Mouse (Mus musculus) megakaryocyte, adult 5-6 weeks (primary cell): ENCODE data around the gene Tmem273. TPM values are rescaled to one million over a fixed set of nuclear protein-coding genes. Genes with fewer than 3 reads are reported as not detected.

Experiments
- ATAC-seq: 2 replicates; pipeline ENCODE4 v1.8.0; 2016; ENCODE audit warnings: mild to moderate bottlenecking, inconsistent platforms; ENCODE audit not compliant: poor library complexity, severe bottlenecking
- total RNA-seq, 2 experiments: library from RNA; stranded (forward) in 1 of 2; stranded (reverse) in 1 of 2; fragments of 153-499, 151-499 nt in 1 of 2; fragments of 221-1000, 200-1000 nt in 1 of 2; gene quantifications; 2 replicates each; pipeline versions ENCODE4 v1.2.3 to v1.2.4; 2015 to 2017

Gene Tmem273
- total RNA-seq, 2 experiments from 2014 or later, result 10.1 to 12.3 TPM

DNA sequence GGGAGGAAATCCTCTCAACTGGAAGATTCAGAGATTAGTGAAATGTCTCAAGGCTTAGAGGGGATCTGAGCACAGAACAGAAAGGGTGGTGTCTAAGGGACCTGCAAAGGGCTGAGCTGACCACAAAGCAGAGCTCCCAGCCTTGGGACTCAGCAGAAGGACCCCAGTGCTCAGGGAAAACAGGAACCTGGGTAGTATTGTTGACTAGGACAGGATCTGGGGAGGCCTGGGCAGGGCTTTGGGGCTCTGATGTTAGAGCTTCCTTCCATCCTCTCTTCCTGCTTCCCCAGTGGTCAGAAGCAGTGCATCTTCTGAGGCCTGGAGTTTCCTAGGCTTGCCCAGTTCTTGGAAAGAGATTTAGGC is 15.9 kb downstream of the Tmem273 start:
- ATAC-seq, result peak; percentile 35

DNA sequence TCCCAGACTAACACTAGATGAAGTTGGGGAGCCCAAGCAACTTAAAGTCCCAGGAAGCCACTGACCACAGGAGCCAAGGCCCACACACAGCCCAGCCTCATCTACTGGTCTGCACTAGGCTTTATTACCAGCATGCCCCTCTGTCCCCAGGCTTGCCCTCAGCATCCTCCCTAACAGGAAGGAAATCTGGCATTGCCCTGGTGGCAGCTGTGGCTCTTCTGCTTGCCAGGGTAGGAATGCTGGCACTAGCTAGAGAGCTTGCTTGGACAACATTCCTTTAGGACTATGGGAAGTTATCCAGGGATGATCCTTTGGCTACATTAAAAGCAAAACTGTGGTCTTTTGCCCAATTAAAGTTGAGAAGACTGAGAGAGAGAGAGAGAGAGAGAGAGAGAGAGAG is 24.3 kb downstream of the Tmem273 start:
- no peak for ATAC-seq

DNA sequence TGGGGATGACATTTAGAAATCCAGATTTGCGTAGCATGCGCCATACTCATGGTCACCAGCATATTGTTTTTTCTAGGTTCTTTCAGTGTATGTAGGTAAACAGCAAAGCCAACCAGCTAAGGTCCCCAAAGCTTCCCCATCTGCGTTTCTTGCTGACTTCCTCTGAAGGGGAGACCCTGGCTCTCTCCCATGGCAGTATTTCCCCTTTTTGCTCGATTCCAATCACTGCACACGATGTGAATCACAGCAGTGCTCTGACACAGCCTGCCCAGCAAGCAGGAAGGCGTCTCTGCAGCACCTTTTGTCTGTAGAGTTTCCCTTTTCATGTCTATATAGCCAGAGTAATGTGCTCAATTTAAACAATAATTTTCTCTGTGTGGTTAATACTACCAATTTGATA is 26.7 kb downstream of the Tmem273 start:
- no peak for ATAC-seq

DNA sequence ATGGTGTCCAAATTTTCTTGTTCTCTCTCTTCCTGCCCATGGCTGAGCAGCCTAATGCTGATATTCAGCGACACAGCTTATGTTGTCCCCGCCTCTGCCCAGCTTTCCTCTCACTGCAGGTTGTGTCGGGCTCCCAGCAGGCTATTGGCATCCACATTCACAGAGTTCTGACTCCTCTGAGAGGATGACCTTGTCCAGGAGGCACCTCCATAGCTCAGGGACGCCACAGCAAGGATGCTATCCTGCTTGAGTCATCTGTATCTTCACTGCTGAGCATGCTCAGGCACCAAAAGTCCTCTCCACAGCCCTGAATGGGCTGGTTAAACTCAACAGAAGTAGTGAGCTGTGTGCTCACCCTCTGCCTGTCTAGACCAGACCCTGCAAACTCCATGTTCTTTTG is 29.2 kb downstream of the Tmem273 start:
- no peak for ATAC-seq

DNA sequence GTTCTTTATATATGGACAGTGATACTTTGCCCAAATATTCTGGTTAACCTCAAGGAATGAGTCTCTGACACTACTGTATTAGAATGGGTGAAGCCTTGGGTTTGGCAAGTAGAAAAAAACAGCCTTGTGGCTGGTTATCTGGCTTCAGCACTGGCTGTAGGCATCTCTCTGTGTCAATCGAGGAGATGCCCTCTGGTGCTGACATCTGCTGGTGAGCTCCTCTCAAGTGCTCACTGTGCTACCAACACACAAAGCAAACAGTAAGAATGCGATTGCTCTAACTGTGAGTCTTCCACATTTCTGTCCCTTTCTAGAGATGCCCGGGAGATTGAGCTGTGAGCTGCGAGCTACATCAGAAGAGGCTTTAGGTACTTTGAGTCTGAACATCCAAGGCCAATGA is 30.8 kb downstream of the Tmem273 start:
- no peak for ATAC-seq

DNA sequence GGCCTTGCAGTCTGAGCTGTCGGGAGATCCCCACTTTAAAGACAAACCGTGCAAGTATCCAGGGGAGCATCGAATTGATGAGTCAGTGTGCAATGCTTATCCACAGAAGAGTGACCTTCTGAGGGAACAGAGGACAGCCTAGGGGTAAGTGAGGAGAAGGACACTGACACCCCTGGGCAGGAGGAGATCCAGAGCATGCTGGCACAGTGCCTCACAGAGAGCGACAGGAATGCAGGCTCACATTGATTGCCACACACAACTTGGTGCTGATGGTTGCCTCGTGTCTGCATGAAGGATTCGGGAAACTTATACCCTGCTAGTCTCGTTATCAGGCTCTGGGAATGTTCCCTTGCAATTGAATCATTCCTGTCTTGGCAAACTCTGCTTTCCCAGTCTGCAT is 31.5 kb downstream of the Tmem273 start:
- ATAC-seq, result no peak

DNA sequence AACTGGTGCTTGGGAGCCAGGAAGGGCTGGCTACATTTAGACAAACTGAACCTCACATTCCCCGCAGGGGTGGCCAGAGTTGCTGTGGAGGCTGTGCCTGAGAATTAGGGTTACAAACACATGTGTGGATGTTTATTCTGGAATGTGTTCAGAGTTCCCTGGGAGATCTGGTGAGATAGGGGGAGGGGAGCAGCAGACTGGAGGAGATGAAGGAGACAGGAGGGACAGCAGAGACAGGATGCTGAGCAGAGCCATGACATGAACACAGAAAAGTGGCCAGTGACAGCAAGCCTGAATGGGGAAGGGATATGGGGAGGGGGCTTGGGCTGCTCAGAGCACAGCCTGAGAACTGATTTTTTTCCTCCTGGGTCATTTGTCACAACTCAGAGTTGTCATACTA is 33.5 kb downstream of the Tmem273 start:
- no peak for ATAC-seq

DNA sequence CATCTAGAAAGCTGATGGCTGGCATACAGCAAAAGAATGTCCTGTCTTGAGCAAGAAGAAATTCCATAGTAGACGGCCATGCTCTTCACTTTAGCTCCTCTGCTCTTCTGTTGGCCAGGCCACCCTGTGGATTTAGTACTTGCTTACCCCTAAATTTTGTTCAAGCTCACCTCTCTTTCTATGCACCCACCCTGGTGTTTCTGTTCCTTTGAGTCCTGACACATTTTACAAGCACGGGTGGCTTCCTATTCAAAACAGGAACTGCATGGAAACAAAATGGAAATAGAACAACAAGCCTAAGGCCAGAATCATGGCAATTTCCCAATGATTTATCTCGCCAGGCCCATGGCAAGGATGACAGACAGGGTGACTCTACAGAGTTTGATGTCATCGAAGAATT is 37.0 kb downstream of the Tmem273 start:
- ATAC-seq, result no peak

DNA sequence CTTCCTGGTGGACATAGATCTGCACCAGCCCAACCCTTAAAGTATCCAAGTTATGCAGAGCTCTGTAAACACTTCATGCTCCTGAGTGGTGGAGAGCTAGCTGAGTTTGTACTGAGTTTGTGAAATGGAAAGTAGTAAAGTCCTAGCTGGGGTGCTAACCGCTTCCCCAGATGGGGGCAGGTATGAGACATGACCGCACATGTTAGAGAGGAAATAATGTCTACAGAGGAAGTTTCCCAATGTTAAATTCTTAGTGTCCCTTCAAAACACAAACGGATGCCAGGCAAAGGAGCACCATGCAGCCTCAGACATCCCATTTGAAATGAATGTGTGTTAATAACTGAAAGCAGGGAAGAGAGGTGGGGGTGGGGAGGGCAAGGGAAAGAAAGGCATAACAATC is 38.1 kb downstream of the Tmem273 start:
- ATAC-seq, result peak; percentile 64

DNA sequence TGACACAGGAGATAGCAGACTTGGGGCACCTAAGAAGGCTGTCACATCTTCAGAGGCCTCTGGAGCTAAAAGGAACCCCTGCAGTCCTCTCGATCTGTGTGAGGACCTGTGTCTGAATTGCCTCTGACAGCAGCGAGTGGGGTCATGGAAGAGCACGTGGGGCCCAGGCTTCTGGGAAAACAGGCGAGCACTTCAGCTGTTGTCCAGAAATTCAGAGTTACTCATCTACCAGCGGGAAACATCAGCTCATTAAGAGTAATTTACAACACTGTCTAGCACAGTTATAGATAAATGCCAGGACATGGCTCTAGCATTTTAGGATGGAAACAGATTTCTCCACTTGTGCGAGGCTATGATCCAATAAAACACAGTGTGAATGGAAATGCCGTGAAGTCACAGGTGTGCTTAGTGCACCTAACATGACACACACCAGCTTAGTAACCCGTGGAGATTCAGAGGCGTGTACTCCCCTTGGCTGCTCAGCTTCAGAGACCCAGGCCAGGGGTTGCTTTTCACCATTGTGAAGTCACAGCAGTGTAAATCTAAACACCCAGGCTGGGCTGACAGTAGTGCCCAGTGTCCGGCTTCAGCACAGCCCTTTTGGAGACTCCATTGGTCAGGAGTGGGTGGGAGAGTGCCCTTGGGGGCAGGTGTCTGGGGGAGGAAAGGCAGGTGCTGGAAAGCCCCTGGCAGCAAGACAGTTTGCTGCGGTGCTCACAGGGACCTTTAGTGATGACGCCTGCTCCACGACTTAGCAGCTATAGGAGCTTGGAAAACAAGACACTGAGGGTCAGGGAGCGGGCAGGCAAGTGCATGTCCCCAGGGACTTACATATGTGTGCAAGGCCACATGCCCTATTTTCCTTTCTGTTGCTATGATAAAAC is 38.7 kb downstream of the Tmem273 start:
- 0 out of 2 replicates have a peak, but pooled peaks have one; percentile 10 for ATAC-seq

DNA sequence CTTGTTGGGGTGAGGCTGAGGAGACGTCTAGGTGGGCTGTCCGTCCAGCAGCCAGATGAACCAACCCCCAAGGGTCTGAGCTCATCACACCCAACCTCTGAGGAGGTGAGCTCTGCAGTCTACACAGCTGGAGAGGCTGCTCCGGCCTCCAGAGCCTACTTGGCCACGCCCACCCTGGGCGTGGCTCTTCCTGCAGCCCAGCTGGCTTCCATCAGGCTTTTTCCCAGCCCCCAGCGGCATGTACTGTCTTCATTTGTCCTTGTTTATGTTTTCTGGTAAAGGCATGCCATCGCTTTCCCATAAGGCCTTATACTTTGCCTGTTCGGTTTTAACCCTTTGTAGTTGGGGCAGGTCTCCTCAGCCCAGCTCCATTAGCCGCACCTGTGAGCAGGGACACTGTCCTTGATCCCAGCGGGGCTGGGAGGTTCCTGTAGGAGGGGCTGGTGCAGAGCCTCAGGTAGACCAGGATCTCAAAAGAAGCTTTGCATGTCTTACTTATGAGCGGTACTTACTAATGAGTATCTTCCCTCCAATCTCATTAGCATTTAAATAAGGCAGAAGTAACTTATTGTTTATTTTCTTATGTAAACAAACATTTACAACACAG is 39.8 kb downstream of the Tmem273 start:
- ATAC-seq, result 0 out of 2 replicates have a peak, but pooled peaks have one; percentile 38

DNA sequence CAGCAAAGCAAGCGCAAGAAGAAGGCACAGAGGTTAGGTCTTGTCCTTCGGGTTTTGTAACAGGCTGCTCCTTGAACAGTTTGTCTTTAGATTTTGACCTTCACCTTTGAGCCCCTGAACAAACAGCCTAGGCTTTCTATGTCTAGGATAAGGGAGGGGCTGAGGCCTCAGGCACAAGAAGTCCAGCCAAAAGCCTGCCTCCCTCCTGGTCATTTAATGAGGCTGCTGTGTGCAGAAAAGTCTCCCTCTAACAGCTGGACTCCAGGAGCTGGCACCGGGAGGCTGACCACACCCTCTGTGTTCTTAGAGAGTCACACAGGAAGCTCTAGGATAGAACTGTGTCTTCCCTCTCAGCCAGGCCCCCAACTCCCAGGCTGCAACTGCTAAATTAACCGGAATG is 41.4 kb downstream of the Tmem273 start:
- no peak for ATAC-seq

DNA sequence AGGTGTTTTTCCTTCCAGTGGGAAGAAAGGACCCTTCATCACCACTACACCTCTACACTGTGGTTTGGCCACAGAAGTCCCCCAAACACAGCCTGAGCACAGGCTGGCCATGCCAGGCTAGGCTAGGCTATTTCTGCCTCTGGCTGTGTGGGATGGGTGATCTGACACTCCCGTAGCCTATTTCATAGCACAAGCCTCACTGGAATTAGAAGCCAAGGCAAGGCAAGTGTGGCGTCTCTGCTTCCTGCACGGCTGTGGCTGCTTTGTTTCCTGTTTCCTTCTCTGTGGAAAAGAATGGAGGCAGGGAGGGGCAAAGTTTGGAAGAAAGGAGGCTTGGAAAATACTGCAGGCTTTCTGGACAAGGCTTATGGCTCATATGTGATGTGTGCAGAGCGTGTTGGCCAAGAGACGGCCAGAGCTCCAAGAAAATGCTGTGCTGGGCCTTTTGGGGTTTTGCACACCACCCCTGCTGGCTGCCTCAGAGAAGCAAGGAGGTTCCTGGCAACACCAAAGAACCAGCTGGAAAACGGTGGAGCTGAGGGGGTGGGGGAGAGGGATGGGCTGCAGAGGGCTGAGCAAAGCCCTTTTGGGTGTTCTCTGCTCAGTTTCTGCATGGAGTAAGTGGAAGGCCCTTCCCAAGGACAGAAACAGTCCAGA is 42.4 kb downstream of the Tmem273 start:
- no peak for ATAC-seq

DNA sequence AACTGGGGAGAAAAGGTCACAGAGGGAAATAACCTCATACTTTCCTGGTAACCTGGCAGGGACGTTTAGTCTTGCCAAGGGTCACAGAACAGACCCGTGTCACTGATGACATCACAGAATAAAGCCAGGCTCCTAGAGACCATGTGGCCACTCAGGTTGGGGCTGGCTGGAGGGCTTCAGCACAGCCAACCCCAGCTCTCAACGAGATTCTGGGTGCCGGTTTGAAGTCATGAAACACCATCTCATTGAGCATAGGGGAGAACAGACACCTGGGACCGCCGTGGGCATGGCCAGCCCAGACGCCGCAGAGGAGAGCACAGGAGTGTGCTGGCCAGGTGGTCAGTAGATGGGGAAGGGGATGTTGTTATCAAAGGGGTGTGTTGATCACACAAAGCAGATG is 48.1 kb downstream of the Tmem273 start, which contains the start of gene Fam170b:
Gene Fam170b, plus strand, starts transcription at position 116 of the 400 bp plus-strand sequence.
- ATAC-seq, result no peak

DNA sequence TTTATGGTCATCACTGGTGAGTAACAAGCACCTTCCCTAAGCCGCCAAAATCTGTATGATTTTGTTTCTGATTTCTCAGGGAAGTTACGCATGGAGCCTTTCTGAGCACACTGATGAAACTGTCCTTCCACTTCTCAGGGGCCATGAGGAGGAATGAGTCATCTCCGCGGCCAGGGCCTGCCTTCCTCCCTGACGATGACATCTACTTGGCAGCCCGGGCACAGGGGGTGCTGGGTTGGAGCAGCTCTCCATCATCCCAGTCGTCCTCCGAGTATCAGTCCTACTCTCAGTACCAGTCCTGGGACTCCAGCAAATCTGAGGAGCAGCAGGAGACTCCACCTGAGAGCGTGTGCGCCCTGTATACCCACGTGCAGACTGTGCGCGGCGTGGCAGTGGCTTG is 49.4 kb downstream of the Tmem273 start:
- ATAC-seq, result no peak

DNA sequence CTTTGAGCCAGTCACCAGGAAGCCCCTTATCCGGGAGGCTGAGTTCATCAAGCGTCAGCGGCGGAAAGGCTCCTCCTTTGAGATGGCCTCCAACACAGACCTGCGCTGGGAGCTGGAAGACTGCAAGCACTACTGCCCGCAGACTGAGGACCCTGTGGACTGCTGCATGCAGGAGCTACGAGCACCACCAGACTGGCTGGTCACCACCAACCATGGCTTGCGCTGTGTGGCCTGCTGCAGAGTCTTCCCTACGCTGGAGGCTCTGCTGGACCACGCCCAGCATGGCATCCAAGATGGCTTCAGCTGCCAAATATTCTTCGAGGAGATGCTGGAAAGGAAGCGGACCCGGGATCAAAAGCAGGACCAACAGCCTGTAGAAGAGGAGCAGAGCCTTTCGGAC is 49.8 kb downstream of the Tmem273 start:
- ATAC-seq, result no peak

DNA sequence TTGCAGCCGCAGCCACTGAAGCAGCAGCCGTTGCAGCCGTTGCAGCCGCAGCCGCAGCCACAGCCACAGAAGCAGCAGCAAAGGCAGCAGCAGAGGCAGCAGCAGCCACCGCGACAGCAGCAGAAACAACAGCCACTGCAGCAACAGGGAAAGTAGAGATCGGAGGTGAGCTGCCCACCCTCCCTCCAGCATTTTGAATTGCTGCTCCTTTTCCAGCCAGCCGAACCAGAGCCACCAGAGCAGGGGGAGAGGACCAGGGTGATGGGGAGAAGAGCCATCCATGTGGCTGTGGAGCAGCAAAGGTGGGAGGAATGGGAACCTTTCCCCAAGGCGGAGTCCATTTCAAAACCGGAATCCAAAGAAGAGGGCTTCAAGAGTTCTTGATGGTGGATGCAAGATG is 50.4 kb downstream of the Tmem273 start:
- no peak for ATAC-seq

DNA sequence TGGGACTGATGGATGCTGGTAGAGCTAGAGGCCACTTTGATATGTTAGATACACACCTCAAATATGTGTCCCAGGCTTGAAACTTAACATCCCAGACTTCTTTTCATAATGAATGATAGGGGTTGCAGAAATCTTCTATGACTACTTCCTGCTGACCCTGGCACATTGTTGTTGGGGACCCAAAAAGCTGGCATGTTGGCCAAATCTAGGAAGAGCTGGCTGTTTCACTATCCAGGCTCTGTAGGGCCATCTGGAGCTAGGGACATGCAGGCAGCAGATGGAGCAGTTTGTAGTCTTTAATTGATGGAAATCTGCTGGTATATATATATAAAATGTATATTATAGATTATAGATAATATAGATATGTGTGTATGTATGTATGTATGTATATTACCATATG is 56.3 kb downstream of the Tmem273 start:
- no peak for ATAC-seq

DNA sequence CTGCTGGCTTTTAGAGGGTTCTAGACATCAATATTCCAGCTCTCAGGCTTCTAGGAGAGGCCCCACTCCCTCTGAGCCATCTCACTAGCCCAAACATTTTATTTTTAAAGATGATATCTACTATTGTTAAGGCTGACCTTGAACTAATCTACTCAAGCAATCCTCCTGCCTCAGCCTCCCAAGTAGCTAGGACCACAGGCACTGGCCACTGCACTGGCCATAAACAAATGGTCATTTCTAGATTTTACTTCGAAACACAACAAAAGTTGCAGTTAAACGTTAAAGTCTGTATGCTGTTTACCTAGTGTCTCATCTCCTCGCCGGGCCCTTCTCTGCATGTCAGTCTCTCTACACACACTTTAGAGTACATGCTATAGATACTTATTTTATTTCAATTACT is 68.3 kb downstream of the Tmem273 start:
- ATAC-seq, result no peak

DNA sequence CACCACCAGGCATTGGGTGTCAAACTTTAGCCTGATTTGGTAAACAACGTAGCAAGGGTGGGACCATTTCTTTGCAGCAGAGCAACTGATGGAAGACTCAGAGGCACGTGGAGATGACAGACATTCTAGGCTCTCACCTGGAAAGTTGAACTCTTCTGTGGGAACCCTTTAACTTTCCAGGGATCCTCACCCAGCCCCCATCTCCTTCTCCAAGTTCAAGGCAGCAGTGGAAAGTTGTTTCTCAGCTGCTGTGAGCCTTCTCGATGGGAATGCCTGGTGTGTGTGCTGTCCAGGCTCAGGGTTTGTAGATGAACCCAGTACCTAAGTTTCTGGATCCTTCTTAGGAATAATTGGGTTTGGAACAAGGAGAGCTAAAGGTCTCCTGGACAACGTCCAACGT is 70.5 kb downstream of the Tmem273 start:
- ATAC-seq, result no peak

DNA sequence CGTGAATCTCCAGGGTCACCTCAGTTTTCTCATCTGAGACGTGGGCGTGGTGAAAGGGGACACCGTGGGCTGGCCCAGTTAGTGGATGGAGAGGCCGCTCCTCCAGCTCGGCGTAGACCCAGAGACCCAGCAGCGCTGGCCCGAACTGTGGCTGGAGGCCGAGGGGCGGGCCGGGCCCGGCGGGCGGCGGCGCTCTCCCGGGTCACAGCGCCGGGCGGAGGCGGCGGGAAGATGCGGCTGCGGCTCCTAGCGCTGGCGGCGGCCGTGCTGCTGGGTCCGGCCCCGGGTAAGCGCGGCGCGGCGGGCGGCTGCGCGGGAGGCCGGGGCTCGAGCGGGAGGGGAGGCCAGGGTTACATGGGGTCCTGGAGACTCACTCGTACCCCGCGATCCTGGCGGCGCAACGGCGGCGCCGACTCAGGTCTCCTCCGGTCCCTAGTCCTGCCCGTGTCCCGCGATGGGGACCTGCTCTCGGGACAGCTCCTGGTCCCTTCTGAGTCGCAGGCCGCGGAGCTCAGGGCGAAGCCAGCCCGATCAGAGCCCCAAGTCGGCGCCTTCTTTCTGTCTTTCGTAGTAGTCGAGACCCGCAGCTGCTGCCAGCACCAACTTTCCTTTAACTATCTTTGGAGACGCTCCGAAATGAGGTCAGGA is 71.0 kb downstream of the Tmem273 start, which contains the start of gene Vstm4:
Gene Vstm4, plus strand, starts transcription at position 76 of the 648 bp plus-strand sequence.
- ATAC-seq, result no peak
